Mouse (Mus musculus): Measurements from ENCODE around the gene Ifitm10. TPM values are rescaled to one million over a fixed set of nuclear protein-coding genes. Genes with fewer than 3 reads are reported as not detected.

Gene Ifitm10
- polyA plus RNA-seq, 1 experiment from 2014 or later = 2.4 TPM

Other genes with a start within 250 kb of the Ifitm10 start
- not detected in 2 replicates for gene Gm39115, start 237.7 kb downstream of the Ifitm10 start, polyA plus RNA-seq (2014; fragmentation: Nextera tagmentation; extraction: Ambion mirVana)
- not detected in 2 replicates for gene Gm45337, start 229.1 kb downstream of the Ifitm10 start, polyA plus RNA-seq (2014; fragmentation: Nextera tagmentation; extraction: Ambion mirVana)
- gene Gm29735, start 216.6 kb downstream of the Ifitm10 start, polyA plus RNA-seq (2014; fragmentation: Nextera tagmentation; extraction: Ambion mirVana) = not detected in 2 replicates
- gene Gm4553, start 208.0 kb downstream of the Ifitm10 start, polyA plus RNA-seq (2014; fragmentation: Nextera tagmentation; extraction: Ambion mirVana) = not detected in 2 replicates
- gene Krtap5-2, start 197.7 kb downstream of the Ifitm10 start, polyA plus RNA-seq (2014; fragmentation: Nextera tagmentation; extraction: Ambion mirVana) = not detected in 2 replicates
- gene Gm10153, start 183.4 kb downstream of the Ifitm10 start, polyA plus RNA-seq (2014; fragmentation: Nextera tagmentation; extraction: Ambion mirVana) = not detected in 2 replicates
- gene Krtap5-3, start 172.4 kb downstream of the Ifitm10 start, polyA plus RNA-seq (2014; fragmentation: Nextera tagmentation; extraction: Ambion mirVana) = not detected in 2 replicates
- not detected in 2 replicates for gene Gm7579, start 161.9 kb downstream of the Ifitm10 start, polyA plus RNA-seq (2014; fragmentation: Nextera tagmentation; extraction: Ambion mirVana)
- not detected in 2 replicates for gene Krtap5-5, start 143.8 kb downstream of the Ifitm10 start, polyA plus RNA-seq (2014; fragmentation: Nextera tagmentation; extraction: Ambion mirVana)
- gene Gm40460, start 132.7 kb downstream of the Ifitm10 start, polyA plus RNA-seq (2014; fragmentation: Nextera tagmentation; extraction: Ambion mirVana) = not detected in 2 replicates
- gene Gm2431, start 115.4 kb downstream of the Ifitm10 start, polyA plus RNA-seq (2014; fragmentation: Nextera tagmentation; extraction: Ambion mirVana) = not detected in 2 replicates
- not detected in 2 replicates for gene Gm4559, start 99.4 kb downstream of the Ifitm10 start, polyA plus RNA-seq (2014; fragmentation: Nextera tagmentation; extraction: Ambion mirVana)
- gene Krtap5-1, start 76.6 kb downstream of the Ifitm10 start, polyA plus RNA-seq (2014; fragmentation: Nextera tagmentation; extraction: Ambion mirVana) = not detected in 2 replicates
- gene Krtap5-4, start 70.2 kb downstream of the Ifitm10 start, polyA plus RNA-seq (2014; fragmentation: Nextera tagmentation; extraction: Ambion mirVana) = not detected in 2 replicates
- not detected in 2 replicates for gene Gm49369, start 8.9 kb upstream of the Ifitm10 start, polyA plus RNA-seq (2014; fragmentation: Nextera tagmentation; extraction: Ambion mirVana)
- 316 and 340 TPM in 2 replicates for gene Ctsd, start 14.3 kb upstream of the Ifitm10 start, polyA plus RNA-seq (2014; fragmentation: Nextera tagmentation; extraction: Ambion mirVana)
- 0.41 and 0.42 TPM in 2 replicates for gene Syt8, start 61.1 kb upstream of the Ifitm10 start, polyA plus RNA-seq (2014; fragmentation: Nextera tagmentation; extraction: Ambion mirVana)
- gene Tnni2, start 68.1 kb upstream of the Ifitm10 start, polyA plus RNA-seq (2014; fragmentation: Nextera tagmentation; extraction: Ambion mirVana) = 1.9 and 3.7 TPM in 2 replicates
- 19.2 and 20.7 TPM in 2 replicates for gene Lsp1, start 87.1 kb upstream of the Ifitm10 start, polyA plus RNA-seq (2014; fragmentation: Nextera tagmentation; extraction: Ambion mirVana)
- 1.5 and 2.4 TPM in 2 replicates for gene Tnnt3, start 125.1 kb upstream of the Ifitm10 start, polyA plus RNA-seq (2014; fragmentation: Nextera tagmentation; extraction: Ambion mirVana)
- 20.8 and 22.2 TPM in 2 replicates for gene Mrpl23, start 158.9 kb upstream of the Ifitm10 start, polyA plus RNA-seq (2014; fragmentation: Nextera tagmentation; extraction: Ambion mirVana)